Mouse (Mus musculus): ENCODE data around the gene Nek6. TPM values are rescaled to one million over a fixed set of nuclear protein-coding genes. Genes with fewer than 3 reads are reported as not detected.

Nek6 gene
- polyA plus RNA-seq, 1 experiment from 2014 or later, result 58.8 TPM

DNA sequence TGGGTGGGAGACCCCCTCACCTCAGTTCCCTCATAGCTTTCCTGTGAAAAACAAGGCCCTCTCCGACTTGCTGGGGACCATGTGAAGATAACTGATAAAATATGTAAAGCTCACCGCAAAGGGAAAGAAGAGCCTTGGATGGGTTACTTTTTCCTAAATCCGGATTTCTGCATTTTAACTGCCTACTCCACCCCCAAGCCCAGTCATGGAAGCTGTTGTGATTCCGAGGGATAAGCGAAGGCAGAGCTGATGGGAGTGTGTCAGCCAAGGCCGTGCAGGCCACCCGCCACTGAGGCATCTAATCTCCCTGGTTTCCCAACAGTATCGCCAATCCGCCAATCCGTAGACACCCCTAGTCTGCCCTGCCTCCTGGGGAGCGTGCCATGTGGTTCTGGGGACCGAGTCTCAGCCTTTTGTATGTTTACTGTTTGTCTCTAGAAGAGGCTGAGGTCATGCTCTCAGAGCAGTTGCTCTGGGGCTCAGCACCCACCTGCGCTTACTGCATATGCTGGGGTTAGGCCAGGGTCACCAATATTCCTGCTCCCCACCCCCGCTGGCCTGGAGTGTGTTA, 18.2 kb downstream of the Nek6 start:
- H3K9ac ChIP-seq, result no peak overlapping the region
- no peak overlapping the region for H3K27ac ChIP-seq (replicated peaks)
- no peaks in the 10 kb centered on the region for H3K27me3 ChIP-seq
- H3K4me1 ChIP-seq (replicated peaks), result peaks cover 56% of the 10 kb centered on the region
- no peak for ATAC-seq (ENCODE audit: low read depth)
- no peak overlapping the region for H3K4me3 ChIP-seq
- no peak overlapping the region for H3K4me2 ChIP-seq
- no peaks in the 10 kb centered on the region for H3K9me3 ChIP-seq
- H3K36me3 ChIP-seq, result no peaks in the 10 kb centered on the region
- 77% methylated on average over 14 of the region's 14 CpGs for WGBS

DNA sequence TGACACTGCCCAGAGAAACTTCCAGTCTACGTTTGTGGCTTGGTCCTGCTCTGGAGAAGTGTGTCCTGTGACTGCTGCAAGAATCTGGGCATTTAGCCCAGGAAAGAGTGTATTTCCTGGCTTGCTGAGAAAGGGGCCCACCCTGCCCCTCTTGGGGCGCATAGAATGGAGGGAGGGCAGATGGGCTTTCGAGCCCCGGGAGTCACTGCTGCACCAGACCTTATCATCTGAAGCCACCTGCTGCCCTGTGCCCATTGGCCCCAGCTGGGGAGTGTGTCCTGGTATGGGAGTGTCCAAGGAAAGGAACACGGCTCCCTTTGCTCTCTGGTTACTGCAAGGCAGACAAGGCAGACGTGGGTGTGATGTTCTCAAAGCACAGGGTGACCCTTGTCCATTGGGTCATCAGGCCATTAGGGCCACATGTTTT, 19.5 kb downstream of the Nek6 start:
- Histone ChIP-seq H3K9me3 (no peaks in the 10 kb centered on the region), H3K36me3 (no peaks in the 10 kb centered on the region), H3K4me2 (no peak overlapping the region), H3K4me3 (no peak overlapping the region), H3K9ac (no peak overlapping the region), H3K27me3 (no peaks in the 10 kb centered on the region), H3K4me1 (replicated peaks) (peaks cover 59% of the 10 kb centered on the region), H3K27ac (replicated peaks) (0 out of 2 replicates have a peak overlapping the region, but pooled peaks have one; percentile 38)
- 0 out of 2 replicates have a peak, but pooled peaks have one; percentile 19 for ATAC-seq (ENCODE audit: low read depth)
- 52% methylated on average over 6 of the region's 6 CpGs for WGBS

GRCm38 (mm10) chr2:38533322-38533721, 21.9 kb downstream of the Nek6 start:
- no peak for ATAC-seq (ENCODE audit: low read depth)
- Histone ChIP-seq H3K27me3 (no peaks in the 10 kb centered on the region), H3K9me3 (no peaks in the 10 kb centered on the region), H3K36me3 (no peaks in the 10 kb centered on the region), H3K4me1 (replicated peaks) (peaks cover 80% of the 10 kb centered on the region), H3K9ac (no peak overlapping the region), H3K4me2 (no peak overlapping the region), H3K4me3 (no peak overlapping the region), H3K27ac (replicated peaks) (0 out of 2 replicates have a peak overlapping the region, but pooled peaks have one; percentile 2)
- 75% methylated on average over 6 of the region's 6 CpGs for WGBS

DNA sequence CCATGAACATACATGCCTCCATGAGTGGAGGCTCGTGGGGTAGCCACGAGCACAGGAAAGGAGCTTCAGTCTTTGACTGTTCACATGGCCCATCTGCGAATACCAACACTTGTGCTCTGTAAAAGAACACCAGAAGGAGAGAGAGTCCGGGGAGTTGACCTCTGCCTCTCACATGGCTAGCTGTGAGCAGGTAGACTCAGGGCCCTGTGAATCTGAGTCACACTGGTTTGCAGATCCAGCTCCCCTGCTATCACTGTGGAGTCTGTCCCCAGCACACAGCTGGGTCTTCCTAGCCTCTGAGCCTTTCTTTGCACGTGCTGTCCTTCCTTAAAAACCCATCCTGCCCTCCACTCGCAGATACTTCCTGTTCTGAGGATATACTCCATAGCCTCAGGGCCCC, 22.3 kb downstream of the Nek6 start:
- no peaks in the 10 kb centered on the region for H3K9me3 ChIP-seq
- H3K36me3 ChIP-seq, result no peaks in the 10 kb centered on the region
- H3K27me3 ChIP-seq, result no peaks in the 10 kb centered on the region
- 62% methylated on average over 6 of the region's 6 CpGs for WGBS
- H3K4me3 ChIP-seq, result no peak overlapping the region
- peaks cover 84% of the 10 kb centered on the region for H3K4me1 ChIP-seq (replicated peaks)
- ATAC-seq (ENCODE audit: low read depth), result no peak
- H3K27ac ChIP-seq (replicated peaks), result 0 out of 2 replicates have a peak overlapping the region, but pooled peaks have one; percentile 2
- no peak overlapping the region for H3K4me2 ChIP-seq
- H3K9ac ChIP-seq, result peak overlapping the region; percentile 22; the same call in 1 of the 2 replicates

DNA sequence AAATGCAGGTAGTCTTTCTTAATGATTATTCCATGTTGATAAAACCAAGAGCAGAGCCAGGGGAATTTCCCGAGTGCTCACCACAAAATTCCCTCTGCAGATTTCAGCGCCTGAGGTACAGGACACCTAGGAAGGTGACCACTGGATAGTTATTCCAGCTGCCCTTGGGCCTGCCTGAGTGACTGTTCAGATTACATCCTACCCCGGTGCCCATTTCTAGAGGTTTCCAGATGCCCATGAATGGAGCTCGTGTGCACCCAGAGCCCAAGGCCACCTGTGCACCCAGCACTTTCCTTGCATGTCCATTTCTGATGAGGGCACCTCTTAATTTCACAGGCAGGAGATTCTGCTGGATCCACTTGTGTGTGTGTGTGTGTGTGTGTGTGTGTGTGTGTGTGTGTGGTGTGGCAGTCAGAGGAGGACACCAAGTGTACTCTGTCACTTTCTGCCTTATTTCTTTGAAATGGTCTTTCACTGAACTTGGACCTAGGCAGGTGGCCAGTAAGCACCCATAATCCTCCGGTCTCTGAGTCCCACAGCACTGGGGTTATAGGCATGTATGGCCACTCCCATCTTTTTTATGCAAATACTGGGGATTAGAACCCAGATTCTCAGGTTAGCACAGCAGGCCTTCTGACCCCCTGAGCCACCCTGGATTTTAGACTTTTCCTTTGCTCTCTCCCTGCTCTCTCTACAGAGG, 22.9 kb downstream of the Nek6 start:
- ATAC-seq (ENCODE audit: low read depth), result no peak
- no peaks in the 10 kb centered on the region for H3K9me3 ChIP-seq
- H3K4me1 ChIP-seq (replicated peaks), result peaks cover 88% of the 10 kb centered on the region
- H3K27me3 ChIP-seq, result no peaks in the 10 kb centered on the region
- H3K36me3 ChIP-seq, result no peaks in the 10 kb centered on the region
- H3K27ac ChIP-seq (replicated peaks), result no peak overlapping the region
- no peak overlapping the region for H3K4me3 ChIP-seq
- peak overlapping the region; percentile 22; the same call in 1 of the 2 replicates for H3K9ac ChIP-seq
- WGBS, result 82% methylated on average over 5 of the region's 5 CpGs
- H3K4me2 ChIP-seq, result no peak overlapping the region

DNA sequence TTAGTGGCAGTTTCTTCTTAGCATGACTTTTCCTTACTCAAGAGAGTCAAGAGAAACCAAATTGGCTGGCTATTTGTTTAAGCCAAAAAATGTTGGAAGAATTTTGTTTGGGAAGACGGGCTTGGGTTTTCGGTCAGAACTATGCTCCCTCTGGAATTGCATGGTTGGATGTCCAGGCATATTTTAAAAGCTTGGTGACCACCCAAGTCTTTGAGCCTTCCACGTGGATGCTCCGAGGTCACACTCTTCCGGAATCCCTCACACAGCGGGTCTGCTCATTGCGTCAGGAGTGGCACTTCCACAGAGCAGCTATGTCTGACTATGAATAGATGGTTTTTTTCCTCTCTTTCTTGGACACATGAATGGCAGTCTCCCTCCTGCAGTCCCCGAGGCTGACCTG, 23.6 kb downstream of the Nek6 start:
- no peak for ATAC-seq (ENCODE audit: low read depth)
- H3K4me2 ChIP-seq, result no peak overlapping the region
- no peaks in the 10 kb centered on the region for H3K9me3 ChIP-seq
- H3K27ac ChIP-seq (replicated peaks), result peak overlapping the region; percentile 4; the same call in 1 of the 2 replicates
- no peaks in the 10 kb centered on the region for H3K36me3 ChIP-seq
- peaks cover 88% of the 10 kb centered on the region for H3K4me1 ChIP-seq (replicated peaks)
- no peak overlapping the region for H3K9ac ChIP-seq
- H3K27me3 ChIP-seq, result no peaks in the 10 kb centered on the region
- 47% methylated on average over 8 of the region's 8 CpGs for WGBS
- H3K4me3 ChIP-seq, result no peak overlapping the region

DNA sequence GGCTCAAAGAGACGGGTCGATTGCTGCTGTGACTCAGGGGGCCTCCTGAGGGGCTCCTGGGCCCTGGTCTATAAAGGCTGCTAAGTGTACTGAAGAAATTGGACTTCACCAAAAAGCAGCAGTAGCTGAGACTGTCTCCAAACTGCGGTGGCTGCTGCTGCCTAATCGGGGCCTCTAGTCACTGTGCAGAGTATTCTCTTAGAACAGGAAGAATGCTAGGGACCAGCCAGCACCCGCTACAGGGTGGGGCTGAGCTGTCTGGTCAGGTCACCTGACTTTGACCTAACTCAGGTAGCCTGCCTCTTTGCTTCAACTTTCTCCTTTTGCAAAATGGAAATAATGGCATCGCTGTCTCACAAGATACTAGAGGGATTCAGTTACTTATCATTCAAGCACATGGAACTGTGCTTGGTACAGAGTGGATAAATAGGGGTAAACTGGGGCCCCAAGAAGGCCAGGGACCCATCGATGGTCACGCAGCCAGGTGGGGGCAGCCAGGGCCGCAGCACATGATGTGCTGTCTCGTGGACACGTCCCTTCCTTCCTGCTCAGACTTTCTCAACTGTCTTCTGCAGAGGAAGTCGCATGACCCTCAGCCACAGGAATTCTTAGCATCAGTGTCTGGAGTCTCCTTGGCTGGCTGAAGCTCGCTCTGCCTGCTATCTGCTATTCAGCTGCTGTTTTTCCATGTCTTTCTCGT, 24.2 kb downstream of the Nek6 start:
- Histone ChIP-seq H3K36me3 (no peaks in the 10 kb centered on the region), H3K9ac (no peak overlapping the region), H3K27me3 (no peaks in the 10 kb centered on the region), H3K4me3 (no peak overlapping the region), H3K4me1 (replicated peaks) (peaks cover 88% of the 10 kb centered on the region), H3K27ac (replicated peaks) (peak overlapping the region; percentile 4; the same call in 1 of the 2 replicates), H3K9me3 (no peaks in the 10 kb centered on the region), H3K4me2 (no peak overlapping the region)
- WGBS, result 61% methylated on average over 14 of the region's 14 CpGs
- no peak for ATAC-seq (ENCODE audit: low read depth)

GRCm38 (mm10) chr2:38536331-38536731, 24.9 kb downstream of the Nek6 start:
- H3K4me1 ChIP-seq (replicated peaks), result peaks cover 88% of the 10 kb centered on the region
- no peak; the same call in 1 of the 2 replicates for ATAC-seq (ENCODE audit: low read depth)

GRCm38 (mm10) chr2:38539677-38540076, 28.2 kb downstream of the Nek6 start:
- Histone ChIP-seq H3K9ac (no peak overlapping the region), H3K4me3 (no peak overlapping the region), H3K4me1 (replicated peaks) (peaks cover 72% of the 10 kb centered on the region), H3K4me2 (no peak overlapping the region), H3K27me3 (no peaks in the 10 kb centered on the region), H3K27ac (replicated peaks) (no peak overlapping the region; the same call in 1 of the 2 replicates), H3K36me3 (no peaks in the 10 kb centered on the region), H3K9me3 (no peaks in the 10 kb centered on the region)
- 67% methylated on average over 9 of the region's 9 CpGs for WGBS
- ATAC-seq (ENCODE audit: low read depth), result peak; percentile 20; the same call in 1 of the 2 replicates

More at GRCm38 (mm10) chr2:38536331-38536731, 24.9 kb downstream of the Nek6 start:
- Histone ChIP-seq H3K36me3 (no peaks in the 10 kb centered on the region), H3K9ac (peak overlapping the region; percentile 17; the same call in 1 of the 2 replicates), H3K27me3 (no peaks in the 10 kb centered on the region), H3K4me3 (no peak overlapping the region), H3K9me3 (no peaks in the 10 kb centered on the region), H3K27ac (replicated peaks) (no peak overlapping the region), H3K4me2 (no peak overlapping the region)
- 71% methylated on average over 8 of the region's 8 CpGs for WGBS

DNA sequence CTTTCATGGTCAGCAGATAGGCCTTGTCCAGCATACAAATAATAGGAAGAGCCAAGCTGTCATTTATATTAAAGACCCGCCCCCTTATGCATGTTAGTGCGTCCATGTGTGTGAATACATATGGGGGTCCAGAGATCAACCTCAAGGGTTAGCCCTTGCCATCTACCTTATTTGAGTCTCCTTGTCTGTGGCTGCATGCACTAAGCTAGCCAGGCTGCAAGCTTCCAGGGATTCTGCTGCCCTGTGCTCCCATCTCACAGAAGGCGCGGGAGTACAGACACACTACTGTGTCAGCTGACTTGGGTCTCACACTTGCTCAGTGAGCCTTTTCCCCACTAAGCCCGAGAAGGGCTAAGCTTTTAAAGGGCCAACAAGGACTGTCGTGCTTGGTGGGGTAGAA, 29.2 kb downstream of the Nek6 start:
- WGBS, result 86% methylated on average over 6 of the region's 6 CpGs
- Histone ChIP-seq H3K9ac (no peak overlapping the region), H3K36me3 (no peaks in the 10 kb centered on the region), H3K27ac (replicated peaks) (no peak overlapping the region), H3K9me3 (no peaks in the 10 kb centered on the region), H3K4me1 (replicated peaks) (peaks cover 68% of the 10 kb centered on the region), H3K4me2 (no peak overlapping the region), H3K27me3 (no peaks in the 10 kb centered on the region), H3K4me3 (no peak overlapping the region)
- ATAC-seq (ENCODE audit: low read depth), result no peak

GRCm38 (mm10) chr2:38541101-38541500, 29.7 kb downstream of the Nek6 start:
- peaks cover 68% of the 10 kb centered on the region for H3K4me1 ChIP-seq (replicated peaks)

GRCm38 (mm10) chr2:38541570-38541969, 30.1 kb downstream of the Nek6 start:
- WGBS, result 90% methylated on average over 1 of the region's 1 CpGs
- Histone ChIP-seq H3K27me3 (no peaks in the 10 kb centered on the region), H3K27ac (replicated peaks) (no peak overlapping the region), H3K4me3 (no peak overlapping the region), H3K4me2 (no peak overlapping the region), H3K9ac (no peak overlapping the region), H3K9me3 (no peaks in the 10 kb centered on the region), H3K36me3 (no peaks in the 10 kb centered on the region), H3K4me1 (replicated peaks) (peaks cover 68% of the 10 kb centered on the region)
- no peak for ATAC-seq (ENCODE audit: low read depth)

More at GRCm38 (mm10) chr2:38541101-38541500, 29.7 kb downstream of the Nek6 start:
- no peak overlapping the region for H3K4me2 ChIP-seq
- no peaks in the 10 kb centered on the region for H3K36me3 ChIP-seq
- H3K27me3 ChIP-seq, result no peaks in the 10 kb centered on the region
- H3K4me3 ChIP-seq, result no peak overlapping the region
- no peak overlapping the region for H3K27ac ChIP-seq (replicated peaks)
- 75% methylated on average over 3 of the region's 3 CpGs for WGBS
- no peak for ATAC-seq (ENCODE audit: low read depth)
- no peaks in the 10 kb centered on the region for H3K9me3 ChIP-seq
- H3K9ac ChIP-seq, result no peak overlapping the region

Measured in neural tube, embryonic 13.5 days (tissue).